Mouse (Mus musculus) midbrain, embryonic 10.5 days (tissue): Measurements from ENCODE around the gene Prss38. TPM values are rescaled to one million over a fixed set of nuclear protein-coding genes. Genes with fewer than 3 reads are reported as not detected.
"Not testable (repeated sequence)": the region's sequence is repeated elsewhere in the genome, so short reads cannot be mapped to it uniquely, and the experiment has no call there.

Experiments used
- DNase-seq: peaks from one replicate; pipeline ENCODE4 v3.0.0-alpha.2; 2017; ENCODE audit warnings: low spot score
- H3K27ac ChIP-seq: fragments of 300-500 bp; sonication (generic); replicated peaks from 2 replicates; pipeline ENCODE4 v1.5.1; 2016; ENCODE audit warnings: mild to moderate bottlenecking
- H3K27me3 ChIP-seq: fragments of 300-500 bp; sonication (generic); 2 replicates; pipeline ENCODE4 v1.6.1; 2016; ENCODE audit warnings: low read depth, mild to moderate bottlenecking; ENCODE audit not compliant: poor library complexity, severe bottlenecking
- H3K36me3 ChIP-seq: fragments of 300-500 bp; sonication (generic); 2 replicates; pipeline ENCODE4 v1.6.1; 2016; ENCODE audit warnings: mild to moderate bottlenecking, moderate library complexity
- H3K4me1 ChIP-seq: fragments of 300-500 bp; sonication (generic); 2 replicates; pipeline ENCODE4 v1.6.1; 2016
- H3K4me3 ChIP-seq: fragments of 300-500 bp; sonication (generic); 2 replicates; pipeline ENCODE4 v1.5.1; 2016; ENCODE audit warnings: mild to moderate bottlenecking, moderate library complexity
- H3K9me3 ChIP-seq: fragments of 300-500 bp; sonication (generic); replicated peaks from 2 replicates; pipeline ENCODE4 v1.6.1; 2016; ENCODE audit warnings: mild to moderate bottlenecking
- WGBS: fragments of 180-500 bp; shearing (Covaris S2); methylation state at CpG from one replicate; pipeline ENCODE4 v1.1.7; 2016; 5-methylcytosine and 5-hydroxymethylcytosine counted together
- polyA plus RNA-seq: library from polyadenylated mRNA; unstranded; fragments of >200 nt; fragmentation: Nextera tagmentation; extraction: Ambion mirVana; gene quantifications from 2 replicates; pipeline ENCODE4 v1.2.1, GENCODE M21; 2016

Prss38 gene
- polyA plus RNA-seq, 1 experiment from 2014 or later: not detected

DNA sequence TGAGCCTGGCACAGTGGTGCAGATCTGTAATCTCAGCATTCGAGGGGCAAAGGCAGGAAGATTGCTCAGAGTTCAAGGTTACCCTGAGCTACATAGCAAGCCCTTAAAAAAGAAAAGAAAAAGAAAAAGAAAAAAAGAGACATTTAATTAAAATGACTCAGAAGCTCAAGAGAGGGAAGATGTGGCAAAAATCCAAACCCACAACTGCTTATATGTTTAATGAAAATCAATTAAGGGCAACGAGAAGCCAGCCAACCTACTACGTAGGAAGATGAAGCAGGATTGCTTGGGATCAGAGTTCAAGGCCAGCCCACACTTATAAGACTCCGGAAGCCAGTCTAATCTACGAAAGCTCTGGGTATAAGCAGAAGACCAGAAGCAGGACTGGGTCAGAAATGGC, 19.0 kb upstream of the Prss38 start:
- Histone ChIP-seq H3K4me1 (peaks cover 31% of the 10 kb centered on the region), H3K36me3 (no peaks in the 10 kb centered on the region), H3K27me3 (no peaks in the 10 kb centered on the region), H3K4me3 (no peak overlapping the region), H3K27ac (no peak overlapping the region), H3K9me3 (no peaks in the 10 kb centered on the region)
- whole genome bisulfite sequencing: 91% methylated on average over 5 of the region's 5 CpGs
- DNase-seq: no peak

GRCm38 (mm10) chr11:59393591-59393990, 18.1 kb upstream of the Prss38 start:
- Histone ChIP-seq H3K4me1 (peaks cover 31% of the 10 kb centered on the region), H3K9me3 (no peaks in the 10 kb centered on the region), H3K4me3 (no peak overlapping the region), H3K27ac (no peak overlapping the region), H3K27me3 (no peaks in the 10 kb centered on the region), H3K36me3 (no peaks in the 10 kb centered on the region)
- 56% methylated on average over 9 of the region's 9 CpGs for WGBS
- peak; percentile 41 for DNase-seq

DNA sequence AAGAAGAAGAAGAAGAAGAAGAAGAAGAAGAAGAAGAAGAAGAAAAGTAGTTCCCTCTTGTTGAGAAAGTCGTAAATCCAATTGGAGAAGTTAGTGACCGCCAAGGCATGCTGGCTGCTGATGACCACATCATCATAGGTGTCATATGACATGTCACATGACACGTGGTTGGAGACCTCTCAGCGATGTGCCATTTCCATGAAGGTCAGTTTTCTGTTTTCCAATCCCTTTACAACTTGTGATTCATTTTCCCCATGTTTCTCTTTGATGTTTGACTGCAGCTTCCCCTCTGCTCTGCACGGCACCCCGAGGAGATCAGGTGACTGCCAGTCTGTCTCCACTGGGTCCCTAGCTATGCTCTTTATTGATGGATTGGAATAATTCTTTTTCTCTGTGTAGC, 16.8 kb upstream of the Prss38 start:
- no peaks in the 10 kb centered on the region for H3K9me3 ChIP-seq
- peaks cover 24% of the 10 kb centered on the region for H3K4me1 ChIP-seq
- no peaks in the 10 kb centered on the region for H3K27me3 ChIP-seq
- no peak for DNase-seq
- H3K4me3 ChIP-seq: no peak overlapping the region
- H3K36me3 ChIP-seq: no peaks in the 10 kb centered on the region
- H3K27ac ChIP-seq: no peak overlapping the region
- 77% methylated on average over 6 of the region's 6 CpGs for WGBS

- H3K9me3 ChIP-seq: no peaks in the 10 kb centered on the region
- H3K27ac ChIP-seq: no peak overlapping the region
- no peak for DNase-seq
- H3K27me3 ChIP-seq: no peaks in the 10 kb centered on the region
- H3K4me3 ChIP-seq: no peak overlapping the region
- no peaks in the 10 kb centered on the region for H3K36me3 ChIP-seq
- WGBS: 66% methylated on average over 9 of the region's 9 CpGs
- peaks cover 28% of the 10 kb centered on the region for H3K4me1 ChIP-seq
Measured at GRCm38 (mm10) chr11:59390470-59390869, 15.0 kb upstream of the Prss38 start.

DNA sequence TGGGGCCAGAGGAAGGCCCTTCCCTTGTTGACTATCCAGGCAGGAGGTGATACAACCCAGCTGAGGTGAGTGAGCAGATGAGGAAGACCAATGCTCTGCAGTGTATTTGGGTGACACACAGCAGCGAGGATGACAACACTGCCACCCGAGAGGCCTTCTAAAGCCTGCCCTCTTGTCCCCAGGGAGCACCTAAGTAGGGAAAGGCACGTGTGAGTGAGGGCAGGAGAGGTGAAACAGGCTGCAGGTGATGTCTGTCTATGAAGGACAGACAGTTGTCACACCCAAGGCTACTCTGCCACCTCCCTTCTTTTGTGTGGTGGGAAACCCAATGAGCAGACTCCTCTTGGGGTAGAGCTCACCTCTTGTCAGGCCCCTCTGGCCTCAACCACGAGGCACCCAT, 14.2 kb upstream of the Prss38 start:
- H3K9me3 ChIP-seq: no peaks in the 10 kb centered on the region
- no peaks in the 10 kb centered on the region for H3K36me3 ChIP-seq
- no peak overlapping the region for H3K4me3 ChIP-seq
- peak overlapping the region; percentile 28; the same call in 1 of the 2 replicates for H3K27ac ChIP-seq
- H3K4me1 ChIP-seq: peaks cover 36% of the 10 kb centered on the region
- H3K27me3 ChIP-seq: no peaks in the 10 kb centered on the region
- 66% methylated on average over 4 of the region's 4 CpGs for WGBS
- no peak for DNase-seq

GRCm38 (mm10) chr11:59388806-59389205, 13.3 kb upstream of the Prss38 start:
- no peak for DNase-seq
- no peaks in the 10 kb centered on the region for H3K27me3 ChIP-seq
- no peak overlapping the region for H3K4me3 ChIP-seq
- 83% methylated on average over 4 of the region's 4 CpGs for WGBS
- peaks cover 44% of the 10 kb centered on the region for H3K4me1 ChIP-seq
- no peak overlapping the region for H3K27ac ChIP-seq
- no peaks in the 10 kb centered on the region for H3K36me3 ChIP-seq
- H3K9me3 ChIP-seq: no peaks in the 10 kb centered on the region

DNA sequence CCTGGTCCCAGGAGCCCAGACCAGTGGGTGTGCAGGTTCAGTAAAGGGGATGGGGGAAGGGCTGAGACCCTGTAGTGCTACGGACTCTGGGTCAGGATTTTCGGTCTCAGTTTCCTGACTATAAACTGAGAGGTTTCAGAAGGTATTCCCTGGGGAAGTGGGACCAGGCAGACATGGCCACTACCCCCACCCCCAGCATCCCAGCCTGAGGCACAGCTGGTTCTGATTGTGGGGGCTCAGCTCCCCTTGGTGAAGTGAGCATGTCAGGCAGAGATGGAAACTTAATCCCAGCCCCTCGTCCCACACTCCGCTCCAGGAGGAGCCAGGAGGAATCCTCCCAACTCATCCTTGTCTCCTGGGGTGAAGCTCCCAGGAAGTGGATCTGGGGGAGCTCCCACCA, 12.0 kb upstream of the Prss38 start:
- WGBS: 68% methylated on average over 4 of the region's 4 CpGs
- no peaks in the 10 kb centered on the region for H3K9me3 ChIP-seq
- H3K27ac ChIP-seq: no peak overlapping the region
- H3K27me3 ChIP-seq: no peaks in the 10 kb centered on the region
- H3K4me1 ChIP-seq: peaks cover 42% of the 10 kb centered on the region
- no peaks in the 10 kb centered on the region for H3K36me3 ChIP-seq
- DNase-seq: no peak
- H3K4me3 ChIP-seq: no peak overlapping the region

GRCm38 (mm10) chr11:59385123-59385522, 9.7 kb upstream of the Prss38 start:
- DNase-seq: peak; percentile 28
- H3K36me3 ChIP-seq: no peaks in the 10 kb centered on the region
- H3K9me3 ChIP-seq: no peaks in the 10 kb centered on the region
- H3K4me1 ChIP-seq: peaks cover 33% of the 10 kb centered on the region
- no peak overlapping the region for H3K4me3 ChIP-seq
- H3K27ac ChIP-seq: 0 out of 2 replicates have a peak overlapping the region, but pooled peaks have one; percentile 60
- WGBS: 13% methylated on average over 8 of the region's 8 CpGs
- no peaks in the 10 kb centered on the region for H3K27me3 ChIP-seq

DNA sequence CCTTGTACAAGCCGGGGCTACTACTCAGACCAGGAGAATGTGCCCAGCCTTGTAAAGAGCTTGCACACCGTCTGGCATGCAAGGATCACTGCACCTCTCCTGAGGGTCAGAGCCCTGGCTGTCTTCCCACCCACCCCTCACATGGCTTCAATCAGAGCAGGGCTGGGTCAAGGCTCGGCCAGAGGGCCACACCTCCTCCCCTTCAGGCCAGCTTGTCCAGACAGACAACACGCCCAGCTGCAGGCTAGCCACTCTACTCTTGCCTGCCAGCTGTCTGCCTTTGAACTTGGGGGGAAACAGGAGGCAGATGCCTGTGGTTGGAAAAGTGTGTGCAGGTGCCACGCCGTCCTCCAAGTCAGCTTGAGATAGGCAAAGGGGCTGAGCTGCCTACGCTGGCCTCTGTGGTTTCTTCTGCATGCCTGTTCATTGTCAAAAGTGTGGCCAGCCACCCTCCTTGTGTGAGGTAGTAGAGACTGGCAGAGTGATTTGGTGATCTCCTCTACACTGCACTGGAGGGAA, 9.0 kb upstream of the Prss38 start:
- WGBS: 59% methylated on average over 7 of the region's 7 CpGs
- H3K36me3 ChIP-seq: no peaks in the 10 kb centered on the region
- H3K9me3 ChIP-seq: no peaks in the 10 kb centered on the region
- peak overlapping the region; percentile 60; the same call in 1 of the 2 replicates for H3K27ac ChIP-seq
- peak; percentile 41 for DNase-seq
- no peak overlapping the region for H3K4me3 ChIP-seq
- peaks cover 29% of the 10 kb centered on the region for H3K4me1 ChIP-seq
- H3K27me3 ChIP-seq: no peaks in the 10 kb centered on the region

DNA sequence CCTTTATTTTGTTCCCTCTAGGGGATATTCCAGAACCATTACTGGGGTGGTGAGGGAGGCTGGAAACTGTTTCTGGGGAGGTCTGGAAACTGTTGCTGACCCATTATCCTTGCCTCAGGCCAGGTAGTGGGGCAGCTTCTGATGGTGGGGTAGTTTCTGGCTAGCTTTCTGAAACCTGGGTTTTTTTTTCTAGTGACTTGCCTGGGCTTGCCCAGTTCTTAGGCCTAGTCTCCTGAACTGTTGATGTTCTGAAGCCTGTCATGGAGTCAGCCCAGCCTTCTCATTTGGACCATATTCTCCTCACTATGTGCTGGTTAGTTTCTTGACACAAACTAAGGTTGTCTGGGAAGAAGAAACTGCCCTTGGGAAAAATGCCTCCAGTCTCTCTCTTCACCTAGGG, 4.1 kb upstream of the Prss38 start:
- Histone ChIP-seq H3K27ac (no peak overlapping the region), H3K4me1 (peaks cover 11% of the 10 kb centered on the region), H3K9me3 (no peaks in the 10 kb centered on the region), H3K27me3 (no peaks in the 10 kb centered on the region), H3K36me3 (no peaks in the 10 kb centered on the region), H3K4me3 (no peak overlapping the region)
- no peak for DNase-seq

- H3K9me3 ChIP-seq: no peaks in the 10 kb centered on the region
- H3K36me3 ChIP-seq: no peaks in the 10 kb centered on the region
- 90% methylated on average over 3 of the region's 3 CpGs for WGBS
- no peak for DNase-seq
- H3K27ac ChIP-seq: no peak overlapping the region
- H3K4me1 ChIP-seq: no peaks in the 10 kb centered on the region
- H3K27me3 ChIP-seq: no peaks in the 10 kb centered on the region
- H3K4me3 ChIP-seq: no peak overlapping the region
Measured at GRCm38 (mm10) chr11:59377999-59378398, 2.5 kb upstream of the Prss38 start.

DNA sequence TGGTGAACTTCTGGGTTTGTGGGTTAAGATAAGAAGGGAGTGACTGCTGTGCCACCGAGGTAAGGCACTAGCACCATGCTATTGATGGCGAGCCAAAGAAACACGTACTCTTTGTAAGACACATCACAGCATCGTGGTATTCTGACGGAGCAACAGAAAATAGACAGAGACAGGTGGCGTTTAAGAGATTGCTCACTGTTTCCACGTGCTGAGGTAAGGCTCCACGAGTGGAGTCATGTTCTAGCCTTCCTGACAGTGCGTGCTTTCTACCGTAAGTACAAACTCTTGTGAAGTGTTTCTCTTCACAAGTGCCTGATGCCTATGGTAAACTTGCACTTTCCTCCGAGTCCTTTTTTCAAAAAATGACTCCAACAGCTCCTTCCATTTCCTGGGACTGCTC, 5.6 kb downstream of the Prss38 start:
- Histone ChIP-seq H3K4me3 (no peak overlapping the region), H3K36me3 (no peaks in the 10 kb centered on the region), H3K27me3 (no peaks in the 10 kb centered on the region), H3K4me1 (no peaks in the 10 kb centered on the region), H3K9me3 (no peaks in the 10 kb centered on the region), H3K27ac (no peak overlapping the region)
- WGBS: 84% methylated on average over 11 of the region's 11 CpGs
- no peak for DNase-seq

DNA sequence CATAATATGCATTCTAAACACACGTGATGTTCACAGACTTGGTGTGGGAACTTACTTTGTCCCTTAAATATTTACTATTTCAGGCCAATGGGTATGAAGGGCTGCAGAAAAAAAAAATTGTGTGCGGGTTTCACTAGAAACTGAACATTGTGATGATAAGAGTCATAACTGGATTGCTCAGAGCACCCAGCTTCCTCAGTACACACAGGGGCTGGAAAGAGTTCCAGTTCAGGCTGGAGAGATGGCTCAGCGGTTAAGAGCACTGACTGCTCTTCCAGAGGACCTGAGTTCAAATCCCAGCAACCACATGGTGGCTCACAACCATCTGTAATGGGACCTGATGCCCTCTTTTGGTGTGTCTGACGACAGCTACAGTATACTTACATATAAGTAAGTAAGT, 7.5 kb downstream of the Prss38 start:
- not testable (repeated sequence) for H3K4me1 ChIP-seq, H3K36me3 ChIP-seq, H3K27ac ChIP-seq, H3K4me3 ChIP-seq, H3K9me3 ChIP-seq, H3K27me3 ChIP-seq, DNase-seq
- WGBS: 87% methylated on average over 4 of the region's 4 CpGs

GRCm38 (mm10) chr11:59366633-59367032, 8.8 kb downstream of the Prss38 start:
- H3K27ac ChIP-seq: no peak overlapping the region
- peak; percentile 52 for DNase-seq
- H3K4me3 ChIP-seq: no peak overlapping the region
- peaks cover 7% of the 10 kb centered on the region; the same call in 1 of the 2 replicates for H3K4me1 ChIP-seq
- H3K36me3 ChIP-seq: no peaks in the 10 kb centered on the region
- WGBS: 32% methylated on average over 3 of the region's 3 CpGs
- H3K9me3 ChIP-seq: no peaks in the 10 kb centered on the region
- no peaks in the 10 kb centered on the region for H3K27me3 ChIP-seq
